9 mouse cellular contexts compared by ENCODE assay signal in the genomic region with DNA sequence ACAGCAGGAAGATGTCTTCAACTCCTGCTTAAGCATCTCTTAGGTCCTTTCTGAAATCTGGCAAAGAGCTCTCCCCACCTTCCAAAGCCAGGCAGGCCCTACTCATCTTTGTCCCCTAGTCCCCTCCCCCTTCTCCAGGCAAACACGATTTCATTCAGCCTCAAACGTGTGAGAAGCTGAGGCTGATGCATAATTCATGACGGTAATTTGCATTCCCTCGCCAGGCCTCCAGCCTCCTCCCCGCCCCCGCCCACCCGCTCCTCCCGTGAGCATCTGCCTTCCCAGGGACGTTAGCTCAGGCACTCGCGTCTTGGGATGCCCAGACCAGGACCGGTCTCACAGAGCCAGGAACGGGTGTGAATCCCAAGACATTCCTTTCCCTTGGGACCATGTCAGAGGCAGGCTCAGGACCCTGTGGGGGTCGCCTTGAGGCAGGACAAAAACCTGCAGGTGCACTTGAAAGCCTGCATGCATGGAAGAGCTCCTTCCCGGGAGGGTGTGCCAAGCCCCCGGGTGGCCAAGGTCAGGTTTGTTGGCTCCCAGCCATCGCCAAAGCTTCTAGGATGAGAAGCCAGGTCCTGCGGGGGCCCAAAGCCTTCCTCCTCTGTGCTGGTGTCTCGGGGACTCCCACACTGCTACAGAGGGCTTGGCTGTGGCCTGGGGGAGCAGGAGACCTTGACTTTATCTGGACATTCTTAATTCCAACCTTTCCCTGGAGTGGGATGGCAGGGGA. TPM values are rescaled to one million over a fixed set of nuclear protein-coding genes. Genes with fewer than 3 reads are reported as not detected.
DNase-seq lines count a peak whose midpoint lies in the region; ATAC-seq lines count a peak whose summit lies in the region.
"Had no signal": no experiment of that assay in that cellular context is flagged by ENCODE, and none has a peak within 500 bp of the region (broad histone marks: within the 10 kb centered on the region; RNA-seq: fewer than 3 reads in every experiment).

No protein-coding gene starts in this region.

- 0 out of 2 replicates have a peak overlapping the region, but pooled peaks have one; percentile 36 for H3K9ac ChIP-seq in heart, embryonic 16.5 days (ENCODE audit: low read length)
- H3K9ac ChIP-seq in hindbrain, embryonic 15.5 days: no peak overlapping the region

- WGBS in heart, embryonic 16.5 days: 12% methylated on average over 19 of the region's 19 CpGs
- 2% methylated on average over 19 of the region's 19 CpGs for WGBS in hindbrain, embryonic 15.5 days
- 8% methylated on average over 19 of the region's 19 CpGs for WGBS in midbrain, embryonic 10.5 days

- no peak for DNase-seq in heart, postnatal 25 days (ENCODE audit: low spot score)
- peak; percentile 83 for DNase-seq in embryo, embryonic 10 days (ENCODE audit: low spot score)
- peak; percentile 82 for DNase-seq in midbrain, embryonic 10.5 days (ENCODE audit: low spot score)
- DNase-seq in testis, postnatal 14 days (ENCODE audit: low spot score): peak; percentile 86
- DNase-seq in lung, postnatal 4 days: no peak
- DNase-seq in cerebellum, adult 8-10 months: no peak

- no peaks in the 10 kb centered on the region for H3K36me3 ChIP-seq in heart, embryonic 16.5 days (ENCODE audit: control insufficient read depth, insufficient read depth)
- H3K36me3 ChIP-seq in hindbrain, embryonic 15.5 days: no peaks in the 10 kb centered on the region
- no peaks in the 10 kb centered on the region for H3K36me3 ChIP-seq in midbrain, embryonic 10.5 days

- H3K27ac ChIP-seq in heart, embryonic 16.5 days (ENCODE audit: low read length): no peak overlapping the region
- H3K27ac ChIP-seq in hindbrain, embryonic 15.5 days (replicated peaks): peak overlapping the region; percentile 51
- H3K27ac ChIP-seq in midbrain, embryonic 10.5 days (replicated peaks): peak overlapping the region; percentile 83

- no peak overlapping the region for H3K4me2 ChIP-seq in heart, embryonic 16.5 days (ENCODE audit: low read depth, low read length)
- peak overlapping the region; percentile 53 for H3K4me2 ChIP-seq in hindbrain, embryonic 15.5 days

- H3K4me1 ChIP-seq in heart, embryonic 16.5 days (ENCODE audit: control insufficient read depth, insufficient read depth, low read length): peaks cover 36% of the 10 kb centered on the region
- H3K4me1 ChIP-seq in hindbrain, embryonic 15.5 days (replicated peaks): peaks cover 33% of the 10 kb centered on the region
- H3K4me1 ChIP-seq in midbrain, embryonic 10.5 days: peaks cover 30% of the 10 kb centered on the region

- H3K4me3 ChIP-seq in heart, embryonic 16.5 days (ENCODE audit: low read length): no peak overlapping the region
- H3K4me3 ChIP-seq in hindbrain, embryonic 15.5 days: peak overlapping the region; percentile 14; the same call in 1 of the 2 replicates
- peak overlapping the region; percentile 42 for H3K4me3 ChIP-seq in midbrain, embryonic 10.5 days

- no peaks in the 10 kb centered on the region for H3K27me3 ChIP-seq in heart, embryonic 16.5 days (ENCODE audit: control insufficient read depth, insufficient read depth, low read length)
- H3K27me3 ChIP-seq in hindbrain, embryonic 15.5 days: 0 out of 2 replicates have a peak, but pooled peaks cover 2% of the 10 kb centered on the region
- peaks cover 58% of the 10 kb centered on the region for H3K27me3 ChIP-seq in midbrain, embryonic 10.5 days (ENCODE audit: low read depth, poor library complexity, severe bottlenecking)

- no peak for ATAC-seq in heart, embryonic 16.5 days (replicated peaks; ENCODE audit: extremely low read depth, insufficient read depth, low FRiP score)
- peak; percentile 87 for ATAC-seq in hindbrain, embryonic 15.5 days (ENCODE audit: low FRiP score, low read depth)

- intact Hi-C loops in heart, postnatal 25 days (cut with DNase I): no loop called here

- H3K9me3 ChIP-seq in heart, embryonic 16.5 days (replicated peaks; ENCODE audit: control insufficient read depth, low read length): no peaks in the 10 kb centered on the region
- H3K9me3 ChIP-seq in hindbrain, embryonic 15.5 days: no peaks in the 10 kb centered on the region
- H3K9me3 ChIP-seq in midbrain, embryonic 10.5 days (replicated peaks): no peaks in the 10 kb centered on the region

RNA-seq across cellular contexts. Expression of a gene that starts 33.2 kb away (rescaled TPM):
- 0.39 and 0.46 TPM in 2 replicates for polyA plus RNA-seq in heart, embryonic 16.5 days (2015; fragmentation: Nextera tagmentation; extraction: Ambion mirVana)
- 1 to 10 TPM in 1 of 2 experiments, under 1 TPM in 1; 0.99 to 1.9 TPM for total RNA-seq in heart, postnatal 25 days (2021)
- polyA plus RNA-seq in hindbrain, embryonic 15.5 days (2015; fragmentation: Nextera tagmentation; extraction: Ambion mirVana): 2.2 and 3.0 TPM in 2 replicates
- polyA plus RNA-seq in midbrain, embryonic 10.5 days (2016; fragmentation: Nextera tagmentation; extraction: Ambion mirVana): 0.25 and 0.50 TPM in 2 replicates
- total RNA-seq: hematopoietic stem cell, adult 5-6 weeks had no signal

Comparison
In these comparisons a context has a peak if more than half of its experiments do, and no peak if none do; other contexts are left out.
1. DNase-seq: peak in embryo, embryonic 10 days (single experiment), midbrain, embryonic 10.5 days (single experiment) and testis, postnatal 14 days (single experiment); none in heart, postnatal 25 days (single experiment), lung, postnatal 4 days (0 of 2) and cerebellum, adult 8-10 months (single experiment).